Mouse (Mus musculus) brown adipose tissue, adult 24 weeks (tissue): Measurements from ENCODE around the gene Apc2. TPM values are rescaled to one million over a fixed set of nuclear protein-coding genes. Genes with fewer than 3 reads are reported as not detected.
A peak's percentile ranks its signal among the peaks of the same experiment; 100 is the strongest.
"Not testable (repeated sequence)": the region's sequence is repeated elsewhere in the genome, so short reads cannot be mapped to it uniquely, and the experiment has no call there.

Experiments
- H3K27ac ChIP-seq: fragments of 200-500 bp; replicated peaks from 2 replicates; pipeline ENCODE4 v1.5.1; 2012; ENCODE audit warnings: low read depth, mild to moderate bottlenecking, low read length
- H3K4me1 ChIP-seq: fragments of 200-500 bp; 2 replicates; pipeline ENCODE4 v1.6.1; 2012; ENCODE audit warnings: low read length, mixed read lengths; ENCODE audit not compliant: control insufficient read depth, insufficient read depth, insufficient read length
- H3K4me3 ChIP-seq: fragments of 200-500 bp; 2 replicates; pipeline ENCODE4 v1.5.1; 2012; ENCODE audit warnings: low read depth, mild to moderate bottlenecking, low read length, moderate library complexity; ENCODE audit not compliant: insufficient read depth
- polyA plus RNA-seq: library from polyadenylated mRNA; stranded (reverse); fragments of >200 nt; gene quantifications from 2 replicates; pipeline ENCODE4 v1.2.4, GENCODE M21; 2012; ENCODE audit not compliant: missing spikeins, insufficient read depth, insufficient read length

Apc2 gene
- 0.38 TPM in 1 of 2 replicates, not detected in the other for polyA plus RNA-seq

GRCm38 (mm10) chr10:80295618-80296425, at the start of gene Apc2:
Apc2 (plus strand) TSS chr10:80295977.
- Histone ChIP-seq H3K27ac (no peak within 1 kb of the TSS), H3K4me1 (no peaks in the 10 kb centered on the region; the same call in 1 of the 2 replicates)

GRCm38 (mm10) chr10:80247849-80248248, 47.9 kb upstream of the Apc2 start:
- Histone ChIP-seq H3K4me3 (no peak overlapping the region), H3K27ac (no peak overlapping the region), H3K4me1 (peaks cover 5% of the 10 kb centered on the region; the same call in 1 of the 2 replicates)

More at GRCm38 (mm10) chr10:80295618-80296425, at the start of gene Apc2:
- H3K4me3 ChIP-seq: peak within 1 kb of the TSS; percentile 55

- not testable (repeated sequence) for H3K4me3 ChIP-seq, H3K4me1 ChIP-seq, H3K27ac ChIP-seq
Observed at GRCm38 (mm10) chr10:80248437-80248836, 47.3 kb upstream of the Apc2 start.

- peak within 1 kb of the TSS; percentile 98 for H3K27ac ChIP-seq
- H3K4me1 ChIP-seq: peaks cover 5% of the 10 kb centered on the region; the same call in 1 of the 2 replicates
- peak within 1 kb of the TSS; percentile 87 for H3K4me3 ChIP-seq
Observed at GRCm38 (mm10) chr10:80248971-80249640, 46.7 kb upstream of the Apc2 start, which contains the start of gene Ndufs7. Ndufs7 (plus strand) TSS chr10:80249121.

GRCm38 (mm10) chr10:80250059-80250458, 45.7 kb upstream of the Apc2 start:
- peak overlapping the region; percentile 87 for H3K4me3 ChIP-seq
- H3K27ac ChIP-seq: peak overlapping the region; percentile 98
- H3K4me1 ChIP-seq: peaks cover 5% of the 10 kb centered on the region; the same call in 1 of the 2 replicates

- peak overlapping the region; percentile 87 for H3K4me3 ChIP-seq
- peak overlapping the region; percentile 23 for H3K27ac ChIP-seq
- H3K4me1 ChIP-seq: peaks cover 5% of the 10 kb centered on the region; the same call in 1 of the 2 replicates
Observed at GRCm38 (mm10) chr10:80250573-80250972, 45.2 kb upstream of the Apc2 start.

- H3K4me1 ChIP-seq: peaks cover 5% of the 10 kb centered on the region; the same call in 1 of the 2 replicates
- H3K27ac ChIP-seq: no peak overlapping the region
- no peak overlapping the region for H3K4me3 ChIP-seq
Observed at GRCm38 (mm10) chr10:80252011-80252410, 43.8 kb upstream of the Apc2 start.

GRCm38 (mm10) chr10:80252493-80253274, 43.1 kb upstream of the Apc2 start:
- peaks cover 5% of the 10 kb centered on the region; the same call in 1 of the 2 replicates for H3K4me1 ChIP-seq
- no peak overlapping the region for H3K4me3 ChIP-seq
- H3K27ac ChIP-seq: no peak overlapping the region

- no peak overlapping the region for H3K27ac ChIP-seq
- H3K4me1 ChIP-seq: peaks cover 5% of the 10 kb centered on the region; the same call in 1 of the 2 replicates
- no peak overlapping the region for H3K4me3 ChIP-seq
Observed at GRCm38 (mm10) chr10:80253551-80253950, 42.2 kb upstream of the Apc2 start.

- Histone ChIP-seq H3K4me1 (peaks cover 11% of the 10 kb centered on the region), H3K27ac (no peak overlapping the region), H3K4me3 (no peak overlapping the region)
Observed at GRCm38 (mm10) chr10:80254331-80255297, 41.2 kb upstream of the Apc2 start.

- Histone ChIP-seq H3K4me3 (no peak overlapping the region), H3K27ac (no peak overlapping the region), H3K4me1 (peaks cover 10% of the 10 kb centered on the region)
Observed at GRCm38 (mm10) chr10:80255881-80256535, 39.8 kb upstream of the Apc2 start.

GRCm38 (mm10) chr10:80257936-80258335, 37.8 kb upstream of the Apc2 start:
- Histone ChIP-seq H3K4me3 (no peak overlapping the region), H3K27ac (no peak overlapping the region), H3K4me1 (peaks cover 12% of the 10 kb centered on the region)

- no peak overlapping the region for H3K27ac ChIP-seq
- no peak overlapping the region for H3K4me3 ChIP-seq
- H3K4me1 ChIP-seq: peaks cover 12% of the 10 kb centered on the region
Observed at GRCm38 (mm10) chr10:80258752-80259462, 36.9 kb upstream of the Apc2 start.
